Mouse (Mus musculus) forebrain, embryonic 10.5 days (tissue): ENCODE measurements around the gene Senp5. TPM values are rescaled to one million over a fixed set of nuclear protein-coding genes. Genes with fewer than 3 reads are reported as not detected.

Experiments
- microRNA-seq: library from miRNA; unstranded; fragments of <30 nt; microRNA quantifications from one replicate; pipeline ENCODE4, GENCODE M21; 2017
- polyA plus RNA-seq: library from polyadenylated mRNA; unstranded; fragments of >200 nt; fragmentation: Nextera tagmentation; extraction: Ambion mirVana; gene quantifications from 2 replicates; pipeline ENCODE4 v1.2.1, GENCODE M21; 2016

The Senp5 gene
- polyA plus RNA-seq, 1 experiment from 2014 or later: 21.0 TPM

Small RNA genes lying within 50 kb of the gene (microRNA-seq; reads per million reads assigned to microRNA genes)
- gene Gm26269: not detected

Other genes with a start within 250 kb of the Senp5 start
- gene Meltf, start 124.5 kb downstream of the Senp5 start, polyA plus RNA-seq: 0.17 TPM in 1 of 2 replicates, not detected in the other
- gene Pigz, start 69.4 kb downstream of the Senp5 start, polyA plus RNA-seq: 1.0 and 1.4 TPM in 2 replicates
- gene 0610012G03Rik, start 54.8 kb downstream of the Senp5 start, polyA plus RNA-seq: 88.1 and 91.8 TPM in 2 replicates
- 143 and 146 TPM in 2 replicates for gene Ncbp2, start 54.8 kb downstream of the Senp5 start, polyA plus RNA-seq
- gene Pak2, start 76.1 kb upstream of the Senp5 start, polyA plus RNA-seq: 41.0 and 41.3 TPM in 2 replicates
- 153 TPM in 2 replicates for gene Pigx, start 96.5 kb upstream of the Senp5 start, polyA plus RNA-seq
- 41.0 and 44.0 TPM in 2 replicates for gene Cep19, start 96.5 kb upstream of the Senp5 start, polyA plus RNA-seq
- 7.3 and 9.3 TPM in 2 replicates for gene Nrros, start 162.3 kb upstream of the Senp5 start, polyA plus RNA-seq
- 0.62 TPM in 1 of 2 replicates, not detected in the other for gene Bex6, start 176.5 kb upstream of the Senp5 start, polyA plus RNA-seq
- 8.3 and 9.8 TPM in 2 replicates for gene Fbxo45, start 243.9 kb upstream of the Senp5 start, polyA plus RNA-seq
- 18.0 and 19.9 TPM in 2 replicates for gene Wdr53, start 243.9 kb upstream of the Senp5 start, polyA plus RNA-seq